Mouse (Mus musculus): ENCODE results near the gene Crybb2. TPM values are rescaled to one million over a fixed set of nuclear protein-coding genes. Genes with fewer than 3 reads are reported as not detected.

Gene Crybb2
- total RNA-seq, 2 experiments from 2014 or later, result not detected

GRCm38 (mm10) chr5:113091162-113091561 is 21.2 kb upstream of the Crybb2 start:
- DNase-seq, result peak; percentile 73
- intact Hi-C loops (cut with DNase I), result no loop called here

GRCm38 (mm10) chr5:113090750-113091149 is 20.8 kb upstream of the Crybb2 start:
- intact Hi-C loops (cut with DNase I), result no loop called here
- DNase-seq, result no peak

- intact Hi-C loops (cut with DNase I), result no loop called here
- no peak for DNase-seq
These were observed 20.3 kb upstream of the Crybb2 start for GRCm38 (mm10) chr5:113090077-113090690.

- intact Hi-C loops (cut with DNase I), result no loop called here
- no peak for DNase-seq
These were observed 17.5 kb upstream of the Crybb2 start for GRCm38 (mm10) chr5:113087465-113087864.

- no peak for DNase-seq
- intact Hi-C loops (cut with DNase I), result no loop called here
These were observed 17.1 kb upstream of the Crybb2 start for GRCm38 (mm10) chr5:113086990-113087389.

- peak; percentile 62 for DNase-seq
- intact Hi-C loops (cut with DNase I), result no loop called here
These were observed 16.5 kb upstream of the Crybb2 start for GRCm38 (mm10) chr5:113086439-113086838.

- DNase-seq, result no peak
- intact Hi-C loops (cut with DNase I), result no loop called here
These were observed 16.0 kb upstream of the Crybb2 start for GRCm38 (mm10) chr5:113085931-113086330.

- intact Hi-C loops (cut with DNase I), result no loop called here
- no peak for DNase-seq
These were observed 14.4 kb upstream of the Crybb2 start for GRCm38 (mm10) chr5:113084309-113084708.

- intact Hi-C loops (cut with DNase I), result no loop called here
- DNase-seq, result no peak
These were observed 12.6 kb upstream of the Crybb2 start for GRCm38 (mm10) chr5:113082356-113083168.

GRCm38 (mm10) chr5:113081439-113081838 is 11.5 kb upstream of the Crybb2 start, which contains the start of gene Crybb3:
Crybb3 (minus strand) TSS chr5:113081584.
- intact Hi-C loops (cut with DNase I), result no loop called here
- DNase-seq, result peak; percentile 78

- intact Hi-C loops (cut with DNase I), result no loop called here
These were observed 11.1 kb upstream of the Crybb2 start for GRCm38 (mm10) chr5:113081020-113081419.

GRCm38 (mm10) chr5:113079783-113080182 is 9.9 kb upstream of the Crybb2 start:
- intact Hi-C loops (cut with DNase I), result no loop called here
- DNase-seq, result peak; percentile 65

More at GRCm38 (mm10) chr5:113081020-113081419, 11.1 kb upstream of the Crybb2 start:
- DNase-seq, result no peak

GRCm38 (mm10) chr5:113078686-113079085 is 8.8 kb upstream of the Crybb2 start:
- DNase-seq, result no peak
- intact Hi-C loops (cut with DNase I), result no loop called here

GRCm38 (mm10) chr5:113054308-113054707 is 15.6 kb downstream of the Crybb2 start:
- intact Hi-C loops (cut with DNase I), result loop anchor here (2.0 to 10.0 kb wide), 2 partner anchors 184 to 480 kb away; partner anchors contain the start of gene Sez6l
- DNase-seq, result peak; percentile 87

GRCm38 (mm10) chr5:113050581-113051185 is 19.2 kb downstream of the Crybb2 start:
- intact Hi-C loops (cut with DNase I), result loop anchor here (10.0 kb wide), 1 partner anchor 476 kb away; the partner anchor contains the start of gene Sez6l
- DNase-seq, result no peak

GRCm38 (mm10) chr5:113049876-113050275 is 20.0 kb downstream of the Crybb2 start:
- no peak for DNase-seq
- intact Hi-C loops (cut with DNase I), result loop anchor here (10.0 kb wide), 1 partner anchor 475 kb away; the partner anchor contains the start of gene Sez6l

GRCm38 (mm10) chr5:113045511-113046273 is 24.2 kb downstream of the Crybb2 start:
- peak; percentile 85 for DNase-seq
- intact Hi-C loops (cut with DNase I), result no loop called here

GRCm38 (mm10) chr5:113043531-113043930 is 26.4 kb downstream of the Crybb2 start:
- intact Hi-C loops (cut with DNase I), result no loop called here
- DNase-seq, result peak; percentile 48

GRCm38 (mm10) chr5:113041567-113042071 is 28.3 kb downstream of the Crybb2 start:
- intact Hi-C loops (cut with DNase I), result no loop called here
- DNase-seq, result peak; percentile 98

- intact Hi-C loops (cut with DNase I), result no loop called here
- DNase-seq, result peak; percentile 58
These were observed 29.1 kb downstream of the Crybb2 start for GRCm38 (mm10) chr5:113040776-113041175.

Measured in left cerebral cortex, postnatal 4 days (tissue).